Mouse (Mus musculus): ENCODE data around the gene Mmadhc. TPM values are rescaled to one million over a fixed set of nuclear protein-coding genes. Genes with fewer than 3 reads are reported as not detected.

Gene Mmadhc
- polyA plus RNA-seq, 1 experiment from 2014 or later = 177 TPM

DNA sequence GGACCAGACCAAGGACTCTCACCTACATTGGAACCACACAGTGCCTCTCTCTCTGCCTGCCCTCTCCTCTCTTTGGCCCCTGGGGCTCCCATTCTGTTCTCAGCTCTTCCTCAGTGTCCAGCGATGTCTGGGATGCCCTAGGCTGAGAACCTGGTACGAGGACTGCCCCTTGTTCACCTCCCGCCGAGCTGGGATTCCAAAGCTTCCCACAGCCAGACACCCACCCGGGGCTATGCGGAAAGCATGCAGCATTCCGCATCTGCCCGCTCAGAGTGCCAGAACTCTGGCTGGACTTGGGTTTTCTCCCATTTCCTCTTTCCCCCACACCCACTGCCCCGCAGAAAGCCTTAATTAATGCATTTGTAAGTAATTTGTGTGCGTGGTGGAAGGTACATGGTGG, 19.9 kb downstream of the Mmadhc start:
- DNase-seq (ENCODE audit: low spot score, missing footprints) (no peak), ATAC-seq (ENCODE audit: low FRiP score) (no peak)
- no peaks in the 10 kb centered on the region for H3K27me3 ChIP-seq (ENCODE audit: control insufficient read depth, insufficient read depth, low read length)
- 65% methylated on average over 10 of the region's 10 CpGs for WGBS
- H3K4me1 ChIP-seq (ENCODE audit: control insufficient read depth, insufficient read depth, low read length) = no peaks in the 10 kb centered on the region
- no peaks in the 10 kb centered on the region for H3K9me3 ChIP-seq (ENCODE audit: control insufficient read depth, low read length)
- H3K27ac ChIP-seq (ENCODE audit: low read depth, low read length) = no peak overlapping the region
- no peak overlapping the region for H3K9ac ChIP-seq (ENCODE audit: low read length)
- H3K36me3 ChIP-seq (ENCODE audit: control insufficient read depth, insufficient read depth, low read length) = peaks cover 5% of the 10 kb centered on the region; the same call in 1 of the 2 replicates
- no peak overlapping the region for H3K4me2 ChIP-seq
- no peak overlapping the region for H3K4me3 ChIP-seq (ENCODE audit: low read depth, low read length)

DNA sequence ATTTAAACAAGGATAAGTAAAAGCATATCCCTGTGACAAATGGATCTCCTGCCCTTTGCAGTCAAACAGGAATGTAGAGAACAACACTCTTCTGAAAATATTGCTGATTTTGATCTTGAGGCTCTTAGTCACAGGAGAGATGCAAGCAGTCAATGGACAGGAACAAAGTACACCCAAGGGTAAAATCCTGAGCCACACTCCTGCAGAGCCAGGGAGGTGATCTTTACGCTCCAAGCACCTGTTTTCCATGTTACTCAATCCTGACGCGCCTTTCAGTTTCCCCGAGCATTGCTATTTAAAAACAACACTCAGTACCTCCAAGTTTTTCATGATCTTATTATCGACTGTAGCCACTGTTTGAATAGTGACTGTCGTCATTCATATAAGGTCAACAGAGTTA, 23.2 kb downstream of the Mmadhc start:
- Histone ChIP-seq H3K4me3 (ENCODE audit: low read depth, low read length) (no peak overlapping the region), H3K27ac (ENCODE audit: low read depth, low read length) (no peak overlapping the region), H3K9me3 (ENCODE audit: control insufficient read depth, low read length) (no peaks in the 10 kb centered on the region), H3K9ac (ENCODE audit: low read length) (no peak overlapping the region), H3K27me3 (ENCODE audit: control insufficient read depth, insufficient read depth, low read length) (no peaks in the 10 kb centered on the region), H3K36me3 (ENCODE audit: control insufficient read depth, insufficient read depth, low read length) (no peaks in the 10 kb centered on the region), H3K4me1 (ENCODE audit: control insufficient read depth, insufficient read depth, low read length) (no peaks in the 10 kb centered on the region), H3K4me2 (no peak overlapping the region)
- no peak for ATAC-seq (ENCODE audit: low FRiP score)
- no peak for DNase-seq (ENCODE audit: low spot score, missing footprints)
- 85% methylated on average over 6 of the region's 6 CpGs for WGBS

DNA sequence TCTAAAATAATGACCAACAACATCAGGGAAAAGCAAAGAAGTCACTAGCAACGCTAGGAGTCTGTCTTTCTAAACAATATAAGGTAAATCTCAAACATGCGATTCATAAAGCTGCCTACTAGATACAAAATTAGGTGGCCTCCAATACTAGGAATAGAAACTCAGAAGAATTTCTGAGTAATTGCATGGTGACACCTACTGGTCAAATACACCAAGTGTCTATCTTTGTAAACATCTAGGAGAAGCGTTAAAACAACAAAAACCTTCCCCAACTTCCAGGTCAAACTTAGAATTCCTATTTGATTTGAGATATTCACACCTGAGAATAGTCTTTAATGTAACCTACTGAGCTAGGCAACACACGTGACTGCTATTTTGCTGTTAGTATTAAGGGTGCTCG, 24.4 kb downstream of the Mmadhc start:
- DNase-seq (ENCODE audit: low spot score, missing footprints) (no peak), ATAC-seq (ENCODE audit: low FRiP score) (no peak)
- Histone ChIP-seq H3K27me3 (ENCODE audit: control insufficient read depth, insufficient read depth, low read length) (no peaks in the 10 kb centered on the region), H3K4me2 (no peak overlapping the region), H3K36me3 (ENCODE audit: control insufficient read depth, insufficient read depth, low read length) (no peaks in the 10 kb centered on the region), H3K27ac (ENCODE audit: low read depth, low read length) (no peak overlapping the region), H3K4me1 (ENCODE audit: control insufficient read depth, insufficient read depth, low read length) (no peaks in the 10 kb centered on the region), H3K9me3 (ENCODE audit: control insufficient read depth, low read length) (no peaks in the 10 kb centered on the region), H3K4me3 (ENCODE audit: low read depth, low read length) (no peak overlapping the region), H3K9ac (ENCODE audit: low read length) (no peak overlapping the region)
- 53% methylated on average over 5 of the region's 5 CpGs for WGBS

DNA sequence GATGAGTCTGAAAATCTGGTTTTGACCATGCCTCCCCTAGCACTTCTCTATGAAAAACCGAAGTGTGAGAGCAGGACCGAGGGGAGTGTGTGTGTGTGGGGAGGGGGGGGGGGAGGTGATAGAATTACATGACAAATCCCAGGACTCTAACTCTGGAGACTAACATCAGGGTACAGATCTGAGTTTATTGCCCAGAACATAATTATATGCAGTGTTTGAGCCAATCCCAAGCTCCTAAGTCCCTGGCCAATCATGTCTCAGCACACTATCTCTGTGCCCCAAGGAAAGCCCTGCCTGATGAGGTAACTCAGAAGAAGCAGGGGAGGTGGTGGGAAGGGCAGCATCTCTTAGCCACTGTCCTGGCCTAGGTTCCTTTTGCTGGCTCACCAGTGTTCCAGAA, 28.1 kb downstream of the Mmadhc start:
- Histone ChIP-seq H3K27ac (ENCODE audit: low read depth, low read length) (no peak overlapping the region), H3K27me3 (ENCODE audit: control insufficient read depth, insufficient read depth, low read length) (no peaks in the 10 kb centered on the region), H3K9me3 (ENCODE audit: control insufficient read depth, low read length) (no peaks in the 10 kb centered on the region), H3K4me1 (ENCODE audit: control insufficient read depth, insufficient read depth, low read length) (no peaks in the 10 kb centered on the region), H3K4me3 (ENCODE audit: low read depth, low read length) (no peak overlapping the region), H3K9ac (ENCODE audit: low read length) (no peak overlapping the region), H3K4me2 (no peak overlapping the region), H3K36me3 (ENCODE audit: control insufficient read depth, insufficient read depth, low read length) (no peaks in the 10 kb centered on the region)
- 79% methylated on average over 2 of the region's 2 CpGs for WGBS
- ATAC-seq (ENCODE audit: low FRiP score) (no peak), DNase-seq (ENCODE audit: low spot score, missing footprints) (no peak)

DNA sequence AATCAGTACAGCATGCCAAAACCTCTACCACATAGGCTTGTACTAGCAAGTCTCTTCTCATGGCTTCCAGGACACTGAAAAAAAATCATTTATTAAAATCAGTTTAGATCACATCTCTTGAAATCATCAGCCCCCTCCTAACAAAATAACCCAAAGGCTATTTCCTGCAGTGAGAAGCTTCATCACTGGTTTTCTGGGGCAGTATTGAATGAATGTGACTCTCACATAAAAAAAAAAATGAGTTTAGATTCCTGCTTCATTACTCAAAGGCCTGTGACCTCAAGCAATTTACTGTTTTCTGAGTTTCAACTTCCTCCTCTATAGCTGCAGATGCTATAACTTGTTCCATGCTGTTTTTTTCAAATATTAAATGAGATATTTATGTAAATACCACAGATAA, 29.6 kb downstream of the Mmadhc start:
- Histone ChIP-seq H3K4me3 (ENCODE audit: low read depth, low read length) (no peak overlapping the region), H3K27ac (ENCODE audit: low read depth, low read length) (no peak overlapping the region), H3K9ac (ENCODE audit: low read length) (no peak overlapping the region), H3K4me2 (no peak overlapping the region), H3K27me3 (ENCODE audit: control insufficient read depth, insufficient read depth, low read length) (no peaks in the 10 kb centered on the region), H3K9me3 (ENCODE audit: control insufficient read depth, low read length) (no peaks in the 10 kb centered on the region), H3K4me1 (ENCODE audit: control insufficient read depth, insufficient read depth, low read length) (no peaks in the 10 kb centered on the region), H3K36me3 (ENCODE audit: control insufficient read depth, insufficient read depth, low read length) (no peaks in the 10 kb centered on the region)
- ATAC-seq (ENCODE audit: low FRiP score) = no peak
- DNase-seq (ENCODE audit: low spot score, missing footprints) = peak; percentile 8

DNA sequence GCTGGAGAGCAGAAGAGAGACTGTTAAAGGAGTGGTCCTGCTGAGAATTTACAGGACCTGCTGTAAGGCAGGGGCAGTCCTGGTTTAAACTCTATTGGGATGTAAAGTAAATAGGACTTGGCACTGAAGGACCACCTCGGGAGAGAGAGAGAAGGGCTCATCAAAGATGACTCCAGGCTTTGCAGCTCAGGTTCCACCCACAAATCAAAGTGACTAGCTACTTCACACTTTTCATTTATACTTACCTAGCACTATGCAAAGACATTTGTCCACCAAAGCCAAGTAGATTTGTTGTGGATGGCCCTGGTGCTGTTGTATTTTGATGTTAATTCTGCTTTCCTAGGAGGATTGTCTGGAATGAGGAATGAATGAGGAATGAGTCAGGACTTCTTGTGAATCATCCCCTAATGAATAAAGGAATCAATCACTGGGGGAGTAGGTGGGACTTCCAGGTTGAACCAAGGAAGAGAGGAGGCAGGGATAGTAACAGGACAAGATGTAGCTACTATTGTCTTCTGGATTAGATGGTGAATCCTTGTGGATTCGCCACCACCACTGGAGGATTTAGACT, 31.3 kb downstream of the Mmadhc start:
- Histone ChIP-seq H3K4me2 (no peak overlapping the region), H3K27ac (ENCODE audit: low read depth, low read length) (no peak overlapping the region), H3K9ac (ENCODE audit: low read length) (no peak overlapping the region), H3K9me3 (ENCODE audit: control insufficient read depth, low read length) (no peaks in the 10 kb centered on the region), H3K4me3 (ENCODE audit: low read depth, low read length) (no peak overlapping the region), H3K4me1 (ENCODE audit: control insufficient read depth, insufficient read depth, low read length) (no peaks in the 10 kb centered on the region), H3K36me3 (ENCODE audit: control insufficient read depth, insufficient read depth, low read length) (no peaks in the 10 kb centered on the region), H3K27me3 (ENCODE audit: control insufficient read depth, insufficient read depth, low read length) (no peaks in the 10 kb centered on the region)
- WGBS = 31% methylated on average over 2 of the region's 2 CpGs
- no peak for ATAC-seq (ENCODE audit: low FRiP score)
- peak; percentile 41 for DNase-seq (ENCODE audit: low spot score, missing footprints)

DNA sequence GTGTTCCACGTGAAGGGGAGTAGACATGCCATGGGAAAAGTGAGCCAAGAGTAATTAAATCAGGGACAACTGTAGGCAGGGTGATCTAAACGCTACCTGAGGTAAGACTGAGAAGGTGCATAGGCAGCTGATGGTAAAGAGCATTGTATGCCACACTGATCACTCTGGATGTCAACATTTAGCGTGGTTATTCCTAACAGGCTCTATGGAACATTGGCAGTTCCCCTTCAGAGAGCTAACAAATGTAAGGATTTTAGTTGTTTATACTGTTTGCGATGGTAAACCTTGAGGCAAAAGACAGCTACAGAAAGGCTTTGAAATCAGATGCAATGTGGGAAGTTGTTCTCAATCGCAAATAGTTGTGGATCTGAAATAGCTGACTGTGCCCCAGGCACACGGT, 32.5 kb downstream of the Mmadhc start:
- H3K27me3 ChIP-seq (ENCODE audit: control insufficient read depth, insufficient read depth, low read length) = no peaks in the 10 kb centered on the region
- no peaks in the 10 kb centered on the region for H3K36me3 ChIP-seq (ENCODE audit: control insufficient read depth, insufficient read depth, low read length)
- H3K4me2 ChIP-seq = no peak overlapping the region
- DNase-seq (ENCODE audit: low spot score, missing footprints) (peak; percentile 73), ATAC-seq (ENCODE audit: low FRiP score) (no peak)
- 79% methylated on average over 6 of the region's 6 CpGs for WGBS
- no peak overlapping the region for H3K27ac ChIP-seq (ENCODE audit: low read depth, low read length)
- no peak overlapping the region for H3K9ac ChIP-seq (ENCODE audit: low read length)
- H3K9me3 ChIP-seq (ENCODE audit: control insufficient read depth, low read length) = no peaks in the 10 kb centered on the region
- H3K4me1 ChIP-seq (ENCODE audit: control insufficient read depth, insufficient read depth, low read length) = no peaks in the 10 kb centered on the region
- no peak overlapping the region for H3K4me3 ChIP-seq (ENCODE audit: low read depth, low read length)

DNA sequence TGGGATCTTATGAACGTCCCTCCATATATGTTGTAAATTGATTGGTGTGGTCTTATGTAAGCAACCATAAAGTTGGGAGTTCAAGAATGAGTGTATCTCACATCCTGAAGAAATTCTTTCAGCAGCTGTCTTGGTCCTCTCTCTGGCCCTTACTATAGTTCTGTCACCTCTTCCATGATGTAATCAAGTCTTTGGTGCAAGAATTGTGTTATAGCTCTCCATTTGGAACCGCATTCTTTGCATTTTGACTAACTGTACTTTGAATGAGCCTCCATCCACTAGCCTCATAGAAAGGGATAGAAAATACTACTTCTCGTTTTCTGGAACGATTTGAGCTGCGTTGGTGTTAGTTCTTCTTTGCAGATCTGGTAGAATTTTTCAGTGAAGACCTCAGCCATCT, 41.6 kb downstream of the Mmadhc start:
- Histone ChIP-seq H3K27me3 (ENCODE audit: control insufficient read depth, insufficient read depth, low read length) (no peaks in the 10 kb centered on the region), H3K27ac (ENCODE audit: low read depth, low read length) (no peak overlapping the region), H3K9ac (ENCODE audit: low read length) (no peak overlapping the region), H3K9me3 (ENCODE audit: control insufficient read depth, low read length) (no peaks in the 10 kb centered on the region), H3K36me3 (ENCODE audit: control insufficient read depth, insufficient read depth, low read length) (no peaks in the 10 kb centered on the region), H3K4me3 (ENCODE audit: low read depth, low read length) (no peak overlapping the region), H3K4me1 (ENCODE audit: control insufficient read depth, insufficient read depth, low read length) (no peaks in the 10 kb centered on the region), H3K4me2 (no peak overlapping the region)
- 88% methylated on average over 5 of the region's 5 CpGs for WGBS
- ATAC-seq (ENCODE audit: low FRiP score) (no peak), DNase-seq (ENCODE audit: low spot score, missing footprints) (peak; percentile 19)

DNA sequence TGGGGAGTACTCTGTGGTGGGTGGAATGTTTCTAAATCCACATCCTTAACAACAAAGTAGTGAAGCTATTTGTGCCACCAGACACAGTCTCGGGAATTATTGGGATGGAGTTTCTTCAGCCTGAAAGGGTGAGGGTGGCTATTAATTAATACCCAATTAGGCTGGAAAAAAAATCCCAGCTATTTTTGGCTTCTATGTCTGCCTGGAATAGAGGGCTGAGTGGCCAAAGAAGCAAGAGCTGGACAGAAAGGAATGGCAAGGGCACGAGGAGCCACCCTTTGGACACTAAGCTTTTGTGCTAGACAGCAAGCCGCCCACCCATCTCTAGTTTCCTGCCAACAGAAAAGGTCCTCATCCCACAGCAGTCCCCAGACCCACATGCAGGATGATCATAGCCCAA, 48.0 kb downstream of the Mmadhc start:
- Histone ChIP-seq H3K4me2 (no peak overlapping the region), H3K27me3 (ENCODE audit: control insufficient read depth, insufficient read depth, low read length) (no peaks in the 10 kb centered on the region), H3K9ac (ENCODE audit: low read length) (no peak overlapping the region), H3K4me1 (ENCODE audit: control insufficient read depth, insufficient read depth, low read length) (no peaks in the 10 kb centered on the region), H3K4me3 (ENCODE audit: low read depth, low read length) (no peak overlapping the region), H3K27ac (ENCODE audit: low read depth, low read length) (no peak overlapping the region), H3K9me3 (ENCODE audit: control insufficient read depth, low read length) (no peaks in the 10 kb centered on the region), H3K36me3 (ENCODE audit: control insufficient read depth, insufficient read depth, low read length) (no peaks in the 10 kb centered on the region)
- DNase-seq (ENCODE audit: low spot score, missing footprints) = no peak
- WGBS = 78% methylated on average over 3 of the region's 3 CpGs
- ATAC-seq (ENCODE audit: low FRiP score) = no peak

DNA sequence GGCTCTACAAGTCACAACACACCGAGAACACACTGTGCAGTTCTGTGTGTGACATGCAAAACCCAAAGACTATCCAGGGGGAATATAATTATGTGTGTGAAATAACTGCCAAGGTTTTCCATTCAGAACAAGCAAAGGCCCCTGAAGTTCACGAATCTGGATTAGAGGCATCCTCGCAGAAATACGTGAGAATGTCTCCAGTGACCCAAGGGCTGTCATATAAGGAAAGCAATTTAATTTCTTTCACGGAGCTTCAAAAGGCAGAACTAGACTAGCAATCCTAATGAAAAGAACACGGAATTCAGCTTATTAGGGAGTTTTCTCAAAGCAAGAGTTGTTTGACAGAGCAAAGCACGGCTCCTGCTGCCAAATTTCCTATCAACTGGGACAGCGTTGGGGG, 63.1 kb downstream of the Mmadhc start:
- DNase-seq (ENCODE audit: low spot score, missing footprints) (no peak), ATAC-seq (ENCODE audit: low FRiP score) (no peak)
- WGBS = 72% methylated on average over 8 of the region's 8 CpGs

More for the DNA sequence above, 63.1 kb downstream of the Mmadhc start:
- H3K4me2 ChIP-seq = no peak overlapping the region
- H3K9ac ChIP-seq (ENCODE audit: low read length) = no peak overlapping the region
- H3K4me3 ChIP-seq (ENCODE audit: low read depth, low read length) = no peak overlapping the region
- H3K9me3 ChIP-seq (ENCODE audit: control insufficient read depth, low read length) = no peaks in the 10 kb centered on the region
- H3K36me3 ChIP-seq (ENCODE audit: control insufficient read depth, insufficient read depth, low read length) = no peaks in the 10 kb centered on the region
- H3K27me3 ChIP-seq (ENCODE audit: control insufficient read depth, insufficient read depth, low read length) = no peaks in the 10 kb centered on the region
- H3K27ac ChIP-seq (ENCODE audit: low read depth, low read length) = no peak overlapping the region
- no peaks in the 10 kb centered on the region for H3K4me1 ChIP-seq (ENCODE audit: control insufficient read depth, insufficient read depth, low read length)
